Mouse (Mus musculus) CD8-positive naive resting alpha-beta T cell, adult 57 days (primary cell): ENCODE measurements around the gene Zfp758. TPM values are rescaled to one million over a fixed set of nuclear protein-coding genes. Genes with fewer than 3 reads are reported as not detected.

Source experiments
- total RNA-seq: library from RNA; stranded (reverse); gene quantifications from one replicate; pipeline ENCODE4 v1.2.4, GENCODE M21; 2023

Zfp758 gene
- 13.2 TPM for total RNA-seq

DNA sequence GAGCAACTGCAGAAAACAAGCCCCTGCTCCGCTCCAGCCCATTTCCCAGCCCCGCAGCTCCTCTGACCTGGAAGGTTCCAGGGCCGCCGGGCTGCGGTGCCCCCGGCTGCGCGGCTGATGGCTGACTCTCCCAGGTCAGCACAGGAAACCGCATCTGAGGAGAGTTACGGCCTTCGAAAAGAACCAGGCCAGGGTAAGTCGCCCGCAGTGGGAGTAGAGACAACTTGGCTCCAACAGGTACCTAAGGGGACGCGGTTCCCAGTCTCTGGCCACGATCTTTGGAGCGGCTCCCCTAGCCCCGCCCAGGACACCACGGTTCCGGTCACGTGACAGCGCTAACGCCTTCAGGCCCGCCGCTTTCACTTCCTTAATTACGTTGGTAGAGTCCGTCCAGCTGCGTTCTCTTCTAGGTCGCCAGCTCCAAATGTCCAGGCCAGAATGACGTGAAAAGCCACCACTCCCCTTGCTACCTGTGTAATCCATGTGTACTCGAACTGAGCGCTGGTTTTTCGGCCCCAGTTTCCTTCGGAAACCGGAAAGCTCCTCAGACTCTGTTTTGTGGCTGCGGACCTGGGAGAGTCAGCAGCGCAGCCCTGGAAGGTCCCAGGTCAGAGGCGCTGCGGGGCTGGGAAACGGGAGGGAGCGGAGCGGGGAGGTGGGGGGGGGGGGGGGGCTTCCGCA is at the start of gene Zfp758, which contains the start of gene Zfp944:
Gene Zfp758 (plus strand): TSS at position 353 of the 681 bp plus-strand sequence.
Gene Zfp944 (minus strand): TSS at position 300 of the 681 bp plus-strand sequence.

GRCm38 (mm10) chr17:22314730-22315226 is 46.5 kb upstream of the Zfp758 start, which contains the start of gene CT030661.1:
Gene CT030661.1, minus strand, starts transcription at chr17:22314837.

DNA sequence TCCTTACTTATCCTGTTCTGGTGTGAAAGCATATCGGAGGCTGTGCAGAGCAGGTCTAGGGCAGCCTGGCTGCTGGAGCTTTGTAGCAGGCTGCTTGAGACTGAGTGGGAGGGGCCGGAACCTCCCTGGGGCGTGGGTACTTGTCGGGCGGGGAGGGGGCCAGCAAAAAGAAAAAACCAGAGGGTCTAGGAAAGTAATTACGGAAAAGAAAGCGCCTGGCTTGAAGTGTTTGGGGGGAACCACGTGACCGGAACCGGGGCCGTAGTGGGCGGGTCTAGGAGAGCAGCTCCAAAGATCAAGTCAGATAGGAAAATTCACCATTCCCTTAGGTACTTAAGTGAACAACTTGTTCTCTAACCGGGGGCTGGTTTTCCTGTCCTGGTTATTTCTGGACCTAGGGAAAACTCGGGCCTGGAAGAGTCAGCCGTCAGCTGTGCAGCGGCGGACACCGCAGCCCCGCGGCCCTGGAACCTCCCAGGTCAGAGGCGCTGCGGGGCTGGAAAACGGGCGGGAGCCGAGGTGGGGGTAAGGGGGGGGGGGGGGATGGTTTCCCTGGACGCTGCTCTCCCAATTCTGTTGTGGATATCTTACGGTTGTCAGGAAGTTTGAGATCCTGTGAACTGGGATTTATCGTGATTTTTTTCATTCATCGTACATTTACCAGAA is 62.8 kb downstream of the Zfp758 start, which contains the start of gene Zfp946:
Gene Zfp946 (plus strand): TSS at position 271 of the 666 bp plus-strand sequence.

Other genes with a start within 250 kb of the Zfp758 start
- 0.31 TPM for gene Zfp947, start 195.3 kb upstream of the Zfp758 start, total RNA-seq
- gene Zfp994, start 135.8 kb upstream of the Zfp758 start, total RNA-seq = 5.9 TPM
- gene CT030661.1, start 46.6 kb upstream of the Zfp758 start, total RNA-seq = 10.0 TPM
- gene Zfp944, start 53 bp upstream of the Zfp758 start, total RNA-seq = 9.9 TPM
- gene Zfp946, start 62.8 kb downstream of the Zfp758 start, total RNA-seq = 6.5 TPM
- not detected for gene Vmn2r111, start 212.0 kb downstream of the Zfp758 start, total RNA-seq
- not detected for gene Vmn2r112, start 239.5 kb downstream of the Zfp758 start, total RNA-seq